Mouse (Mus musculus) stomach, embryonic 14.5 days (tissue): Measurements from ENCODE around the gene Sgms1. TPM values are rescaled to one million over a fixed set of nuclear protein-coding genes. Genes with fewer than 3 reads are reported as not detected.

Source experiments
- ATAC-seq: fragments of 200-750 bp; cut with Nextera tagmentation; 2 replicates; pipeline ENCODE4 v1.8.0; 2017; ENCODE audit warnings: low read depth, moderate TSS enrichment; ENCODE audit not compliant: insufficient number of reproducible peaks, insufficient read depth, low FRiP score
- H3K27ac ChIP-seq: fragments of 300-500 bp; sonication (generic); 2 replicates; pipeline ENCODE4 v1.5.1; 2014; ENCODE audit warnings: mild to moderate bottlenecking, low read length, moderate library complexity, mixed read lengths
- H3K27me3 ChIP-seq: fragments of 300-500 bp; sonication (generic); 2 replicates; pipeline ENCODE4 v1.6.1; 2014; ENCODE audit warnings: low read length, control low read depth, mixed read lengths; ENCODE audit not compliant: control insufficient read depth, insufficient read depth
- H3K36me3 ChIP-seq: fragments of 300-500 bp; sonication (generic); 2 replicates; pipeline ENCODE4 v1.6.1; 2014; ENCODE audit warnings: mild to moderate bottlenecking, control low read depth, low read length, moderate library complexity, mixed read lengths; ENCODE audit not compliant: control insufficient read depth, insufficient read depth
- H3K4me1 ChIP-seq: fragments of 300-500 bp; sonication (generic); 2 replicates; pipeline ENCODE4 v1.6.1; 2014; ENCODE audit warnings: low read length, control low read depth, mixed read lengths; ENCODE audit not compliant: control insufficient read depth, insufficient read depth
- H3K4me2 ChIP-seq: fragments of 300-500 bp; sonication (generic); replicated peaks from 2 replicates; pipeline ENCODE4 v1.6.1; 2014; ENCODE audit warnings: low read depth, low read length, control low read depth
- H3K4me3 ChIP-seq: fragments of 300-500 bp; sonication (generic); 2 replicates; pipeline ENCODE4 v1.5.1; 2014; ENCODE audit warnings: low read depth, low read length, control low read depth
- H3K9ac ChIP-seq: fragments of 300-500 bp; sonication (generic); replicated peaks from 2 replicates; pipeline ENCODE4 v1.6.1; 2014; ENCODE audit warnings: low read depth, mild to moderate bottlenecking, control low read depth, low read length, moderate library complexity, mixed read lengths
- H3K9me3 ChIP-seq: fragments of 300-500 bp; sonication (generic); 2 replicates; pipeline ENCODE4 v1.6.1; 2016; ENCODE audit warnings: low read depth, low read length, control low read depth; ENCODE audit not compliant: control insufficient read depth
- WGBS: fragments of 180-500 bp; shearing (Covaris S2); extraction: QIAGEN DNeasy Blood & Tissue Kit; methylation state at CpG from one replicate; pipeline ENCODE4 v1.1.7; 2014; 5-methylcytosine and 5-hydroxymethylcytosine counted together
- polyA plus RNA-seq: library from polyadenylated mRNA; unstranded; fragments of >200 nt; fragmentation: Nextera tagmentation; extraction: Ambion mirVana; gene quantifications from 2 replicates; pipeline ENCODE4 v1.2.1, GENCODE M21; 2014

The Sgms1 gene
- polyA plus RNA-seq, 1 experiment from 2014 or later: 50.9 TPM

- WGBS: 80% methylated on average over 5 of the region's 5 CpGs
- no peak overlapping the region for H3K27ac ChIP-seq
Observed at GRCm38 (mm10) chr19:32276263-32276662, 113.3 kb downstream of the Sgms1 start.

GRCm38 (mm10) chr19:32275068-32275925 lies 114.2 kb downstream of the Sgms1 start:
- no peak for ATAC-seq
- WGBS: 80% methylated on average over 14 of the region's 14 CpGs
- H3K4me2 ChIP-seq: no peak overlapping the region
- no peaks in the 10 kb centered on the region for H3K9me3 ChIP-seq
- H3K27ac ChIP-seq: no peak overlapping the region
- H3K9ac ChIP-seq: no peak overlapping the region
- H3K27me3 ChIP-seq: no peaks in the 10 kb centered on the region
- H3K4me1 ChIP-seq: peaks cover 2% of the 10 kb centered on the region; the same call in 1 of the 2 replicates
- H3K4me3 ChIP-seq: no peak overlapping the region
- H3K36me3 ChIP-seq: no peaks in the 10 kb centered on the region

More at GRCm38 (mm10) chr19:32276263-32276662, 113.3 kb downstream of the Sgms1 start:
- Histone ChIP-seq H3K36me3 (no peaks in the 10 kb centered on the region), H3K4me3 (no peak overlapping the region), H3K9me3 (no peaks in the 10 kb centered on the region), H3K4me1 (peaks cover 2% of the 10 kb centered on the region; the same call in 1 of the 2 replicates), H3K9ac (no peak overlapping the region), H3K4me2 (no peak overlapping the region), H3K27me3 (no peaks in the 10 kb centered on the region)
- ATAC-seq: no peak

- H3K4me2 ChIP-seq: no peak overlapping the region
- H3K4me1 ChIP-seq: peaks cover 2% of the 10 kb centered on the region; the same call in 1 of the 2 replicates
- no peak overlapping the region for H3K9ac ChIP-seq
- no peak overlapping the region for H3K27ac ChIP-seq
- no peaks in the 10 kb centered on the region for H3K27me3 ChIP-seq
- no peak for ATAC-seq
- 86% methylated on average over 2 of the region's 2 CpGs for WGBS
- no peaks in the 10 kb centered on the region for H3K9me3 ChIP-seq
- H3K36me3 ChIP-seq: no peaks in the 10 kb centered on the region
- H3K4me3 ChIP-seq: no peak overlapping the region
Observed at GRCm38 (mm10) chr19:32274145-32274544, 115.4 kb downstream of the Sgms1 start.

GRCm38 (mm10) chr19:32273714-32274113 lies 115.8 kb downstream of the Sgms1 start:
- no peak overlapping the region for H3K4me3 ChIP-seq
- H3K27ac ChIP-seq: no peak overlapping the region
- no peaks in the 10 kb centered on the region for H3K27me3 ChIP-seq
- no peak overlapping the region for H3K9ac ChIP-seq
- ATAC-seq: no peak
- no peak overlapping the region for H3K4me2 ChIP-seq
- H3K36me3 ChIP-seq: no peaks in the 10 kb centered on the region
- no peaks in the 10 kb centered on the region for H3K9me3 ChIP-seq
- WGBS: 59% methylated on average over 3 of the region's 3 CpGs
- peaks cover 2% of the 10 kb centered on the region; the same call in 1 of the 2 replicates for H3K4me1 ChIP-seq

- no peak overlapping the region for H3K27ac ChIP-seq
- 60% methylated on average over 6 of the region's 6 CpGs for WGBS
- ATAC-seq: peak; percentile 73; the same call in 1 of the 2 replicates
Observed at GRCm38 (mm10) chr19:32272475-32273260, 116.8 kb downstream of the Sgms1 start.

GRCm38 (mm10) chr19:32271455-32272200 lies 117.9 kb downstream of the Sgms1 start:
- no peak overlapping the region for H3K4me3 ChIP-seq
- H3K36me3 ChIP-seq: no peaks in the 10 kb centered on the region
- 75% methylated on average over 11 of the region's 11 CpGs for WGBS
- H3K27ac ChIP-seq: no peak overlapping the region
- H3K27me3 ChIP-seq: no peaks in the 10 kb centered on the region
- no peak overlapping the region for H3K9ac ChIP-seq
- ATAC-seq: no peak
- H3K9me3 ChIP-seq: no peaks in the 10 kb centered on the region
- no peak overlapping the region for H3K4me2 ChIP-seq
- H3K4me1 ChIP-seq: no peaks in the 10 kb centered on the region; the same call in 1 of the 2 replicates

More at GRCm38 (mm10) chr19:32272475-32273260, 116.8 kb downstream of the Sgms1 start:
- Histone ChIP-seq H3K36me3 (no peaks in the 10 kb centered on the region), H3K27me3 (no peaks in the 10 kb centered on the region), H3K4me1 (peaks cover 2% of the 10 kb centered on the region; the same call in 1 of the 2 replicates), H3K9me3 (no peaks in the 10 kb centered on the region), H3K4me2 (no peak overlapping the region), H3K9ac (no peak overlapping the region), H3K4me3 (no peak overlapping the region)

GRCm38 (mm10) chr19:32269844-32270176 lies 119.7 kb downstream of the Sgms1 start:
- no peak overlapping the region for H3K27ac ChIP-seq
- no peak for ATAC-seq
- H3K4me3 ChIP-seq: no peak overlapping the region
- H3K27me3 ChIP-seq: no peaks in the 10 kb centered on the region
- WGBS: 76% methylated on average over 6 of the region's 6 CpGs
- H3K9me3 ChIP-seq: no peaks in the 10 kb centered on the region
- no peak overlapping the region for H3K9ac ChIP-seq
- no peaks in the 10 kb centered on the region; the same call in 1 of the 2 replicates for H3K4me1 ChIP-seq
- H3K36me3 ChIP-seq: no peaks in the 10 kb centered on the region
- H3K4me2 ChIP-seq: no peak overlapping the region
